Mouse (Mus musculus) liver, embryonic 16.5 days (tissue): ENCODE measurements around the gene Tbc1d22a. TPM values are rescaled to one million over a fixed set of nuclear protein-coding genes. Genes with fewer than 3 reads are reported as not detected.

Experiments used
- ATAC-seq: fragments of 200-750 bp; cut with Nextera tagmentation; 2 replicates; pipeline ENCODE4 v1.8.0; 2017; ENCODE audit warnings: low read depth, mild to moderate bottlenecking, moderate number of reproducible peaks, moderate library complexity
- H3K27ac ChIP-seq: fragments of 300-500 bp; sonication (generic); 2 replicates; pipeline ENCODE4 v1.5.1; 2014; ENCODE audit warnings: mild to moderate bottlenecking, low read length
- H3K27me3 ChIP-seq: fragments of 300-500 bp; sonication (generic); 2 replicates; pipeline ENCODE4 v1.6.1; 2014; ENCODE audit warnings: low read depth, low read length, mixed read lengths; ENCODE audit not compliant: control insufficient read depth, insufficient read depth
- H3K36me3 ChIP-seq: fragments of 300-500 bp; sonication (generic); 2 replicates; pipeline ENCODE4 v1.6.1; 2014; ENCODE audit warnings: mild to moderate bottlenecking; ENCODE audit not compliant: control insufficient read depth, insufficient read depth
- H3K4me1 ChIP-seq: fragments of 300-500 bp; sonication (generic); 2 replicates; pipeline ENCODE4 v1.6.1; 2014; ENCODE audit warnings: low read depth, low read length, mixed read lengths; ENCODE audit not compliant: control insufficient read depth
- H3K4me2 ChIP-seq: fragments of 300-500 bp; sonication (generic); 2 replicates; pipeline ENCODE4 v1.6.1; 2014; ENCODE audit warnings: low read depth, low read length, mixed read lengths
- H3K4me3 ChIP-seq: fragments of 300-500 bp; sonication (generic); 2 replicates; pipeline ENCODE4 v1.5.1; 2014; ENCODE audit warnings: low read depth, mild to moderate bottlenecking, low read length
- H3K9ac ChIP-seq: fragments of 300-500 bp; sonication (generic); 2 replicates; pipeline ENCODE4 v1.6.1; 2014; ENCODE audit warnings: low read depth, low read length
- H3K9me3 ChIP-seq: fragments of 300-500 bp; sonication (generic); replicated peaks from 2 replicates; pipeline ENCODE4 v1.6.1; 2016; ENCODE audit warnings: low read length; ENCODE audit not compliant: control insufficient read depth
- WGBS: fragments of 180-500 bp; shearing (Covaris S2); extraction: QIAGEN DNeasy Blood & Tissue Kit; methylation state at CpG from one replicate; pipeline ENCODE4 v1.1.7; 2014; ENCODE audit not compliant: insufficient replicate concordance; 5-methylcytosine and 5-hydroxymethylcytosine counted together
- polyA plus RNA-seq: library from polyadenylated mRNA; unstranded; fragments of >200 nt; fragmentation: Nextera tagmentation; extraction: Ambion mirVana; gene quantifications from 2 replicates; pipeline ENCODE4 v1.2.1, GENCODE M21; 2015

Tbc1d22a gene
- polyA plus RNA-seq, 1 experiment from 2014 or later = 8.1 TPM

GRCm38 (mm10) chr15:86335781-86336180 is 121.5 kb downstream of the Tbc1d22a start:
- no peak for ATAC-seq
- Histone ChIP-seq H3K27me3 (no peaks in the 10 kb centered on the region), H3K4me2 (no peak overlapping the region), H3K27ac (no peak overlapping the region), H3K9me3 (no peaks in the 10 kb centered on the region), H3K4me1 (no peaks in the 10 kb centered on the region), H3K36me3 (no peaks in the 10 kb centered on the region), H3K4me3 (no peak overlapping the region), H3K9ac (no peak overlapping the region)
- 71% methylated on average over 1 of the region's 1 CpGs for WGBS

DNA sequence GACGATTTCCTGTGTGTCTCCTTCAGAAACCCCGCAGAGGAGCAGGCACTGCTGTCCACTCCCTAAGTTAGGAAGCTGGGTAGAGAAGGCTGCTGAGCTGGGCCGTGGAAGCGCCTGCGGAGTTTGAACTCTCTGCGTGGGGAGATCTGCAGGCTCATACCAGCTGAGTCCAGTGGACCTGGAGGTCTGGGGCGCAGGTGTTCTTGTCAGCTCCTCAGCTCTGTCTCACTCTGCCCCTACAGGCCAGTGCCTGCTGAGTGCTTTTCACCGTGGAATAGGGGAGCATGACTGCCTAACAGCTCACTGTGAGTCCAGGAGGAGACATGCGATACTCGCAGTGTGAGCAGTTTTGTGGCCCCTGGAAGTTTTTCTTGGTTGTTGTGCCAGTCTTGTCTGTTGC is 123.5 kb downstream of the Tbc1d22a start:
- WGBS = 77% methylated on average over 10 of the region's 10 CpGs
- H3K9me3 ChIP-seq = no peaks in the 10 kb centered on the region
- H3K27me3 ChIP-seq = no peaks in the 10 kb centered on the region
- ATAC-seq = no peak
- H3K9ac ChIP-seq = no peak overlapping the region
- H3K4me1 ChIP-seq = no peaks in the 10 kb centered on the region
- H3K36me3 ChIP-seq = no peaks in the 10 kb centered on the region
- no peak overlapping the region for H3K4me3 ChIP-seq
- H3K4me2 ChIP-seq = no peak overlapping the region
- H3K27ac ChIP-seq = no peak overlapping the region

- Histone ChIP-seq H3K4me3 (no peak overlapping the region), H3K4me1 (no peaks in the 10 kb centered on the region), H3K27ac (no peak overlapping the region), H3K36me3 (no peaks in the 10 kb centered on the region), H3K9ac (no peak overlapping the region), H3K4me2 (no peak overlapping the region), H3K9me3 (no peaks in the 10 kb centered on the region), H3K27me3 (no peaks in the 10 kb centered on the region)
- WGBS = 77% methylated on average over 2 of the region's 2 CpGs
- ATAC-seq = no peak
Observed at GRCm38 (mm10) chr15:86339736-86340135, 125.5 kb downstream of the Tbc1d22a start.

DNA sequence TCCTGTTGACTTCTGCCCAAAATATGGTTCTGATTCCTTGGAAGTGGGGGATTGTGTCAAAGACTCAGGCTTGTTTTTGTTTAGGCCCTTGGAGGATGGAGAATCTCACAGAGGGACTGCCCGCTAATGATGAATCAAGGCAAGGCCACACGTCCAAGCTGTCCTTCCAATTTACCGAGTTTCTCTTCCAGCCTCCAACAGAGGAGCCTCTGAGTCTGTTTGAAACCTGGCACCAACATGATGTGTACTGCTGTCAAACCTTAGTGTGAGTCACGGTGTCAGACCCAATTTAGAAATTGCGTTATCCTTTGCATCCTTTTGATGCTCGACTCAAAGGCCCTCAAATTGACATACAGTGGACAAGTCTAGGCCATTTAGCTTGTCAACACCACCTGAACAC is 126.5 kb downstream of the Tbc1d22a start:
- H3K9ac ChIP-seq = no peak overlapping the region
- H3K36me3 ChIP-seq = no peaks in the 10 kb centered on the region
- H3K4me3 ChIP-seq = no peak overlapping the region
- ATAC-seq = no peak
- no peaks in the 10 kb centered on the region for H3K4me1 ChIP-seq
- 75% methylated on average over 6 of the region's 6 CpGs for WGBS
- no peak overlapping the region for H3K27ac ChIP-seq
- no peaks in the 10 kb centered on the region for H3K9me3 ChIP-seq
- no peak overlapping the region for H3K4me2 ChIP-seq
- no peaks in the 10 kb centered on the region for H3K27me3 ChIP-seq

- Histone ChIP-seq H3K4me3 (no peak overlapping the region), H3K27ac (no peak overlapping the region), H3K9ac (no peak overlapping the region), H3K27me3 (no peaks in the 10 kb centered on the region), H3K9me3 (no peaks in the 10 kb centered on the region), H3K4me1 (no peaks in the 10 kb centered on the region), H3K36me3 (no peaks in the 10 kb centered on the region), H3K4me2 (no peak overlapping the region)
- ATAC-seq = no peak
- WGBS = 67% methylated on average over 8 of the region's 8 CpGs
Observed at GRCm38 (mm10) chr15:86342637-86343375, 128.5 kb downstream of the Tbc1d22a start.

DNA sequence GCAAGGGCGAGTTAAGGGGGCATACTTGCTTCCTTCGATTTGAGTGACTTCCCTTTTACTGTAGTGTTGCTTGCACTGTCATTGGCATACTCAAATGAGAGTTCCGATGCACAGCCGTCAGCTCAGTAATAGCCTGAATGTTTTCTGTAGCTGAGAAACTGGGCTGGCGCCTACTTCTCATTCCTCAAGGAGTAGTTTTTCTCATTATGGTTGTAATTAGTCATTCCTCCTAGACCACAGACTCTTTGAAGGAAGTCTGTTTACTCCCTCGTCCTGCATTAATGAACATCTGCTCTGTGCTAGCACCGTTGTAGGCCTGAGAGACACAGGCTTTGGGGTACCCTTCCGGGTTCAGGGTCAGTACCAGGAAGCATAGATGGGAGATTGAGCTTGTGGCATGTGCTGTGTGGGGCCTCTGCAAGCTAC is 130.7 kb downstream of the Tbc1d22a start:
- Histone ChIP-seq H3K4me1 (no peaks in the 10 kb centered on the region), H3K27ac (no peak overlapping the region), H3K9ac (no peak overlapping the region), H3K4me3 (no peak overlapping the region), H3K9me3 (no peaks in the 10 kb centered on the region), H3K27me3 (no peaks in the 10 kb centered on the region), H3K4me2 (no peak overlapping the region), H3K36me3 (no peaks in the 10 kb centered on the region)
- no peak for ATAC-seq
- 39% methylated on average over 8 of the region's 8 CpGs for WGBS

- no peak overlapping the region for H3K4me3 ChIP-seq
- H3K4me1 ChIP-seq = no peaks in the 10 kb centered on the region
- H3K9me3 ChIP-seq = no peaks in the 10 kb centered on the region
- no peak overlapping the region for H3K4me2 ChIP-seq
- no peaks in the 10 kb centered on the region for H3K27me3 ChIP-seq
- no peaks in the 10 kb centered on the region for H3K36me3 ChIP-seq
- 45% methylated on average over 9 of the region's 9 CpGs for WGBS
- no peak overlapping the region for H3K27ac ChIP-seq
- H3K9ac ChIP-seq = no peak overlapping the region
- no peak for ATAC-seq
Observed at GRCm38 (mm10) chr15:86345907-86346306, 131.6 kb downstream of the Tbc1d22a start.

- ATAC-seq = no peak
- Histone ChIP-seq H3K9ac (no peak overlapping the region), H3K4me2 (no peak overlapping the region), H3K4me3 (no peak overlapping the region), H3K36me3 (no peaks in the 10 kb centered on the region), H3K27me3 (no peaks in the 10 kb centered on the region), H3K9me3 (no peaks in the 10 kb centered on the region), H3K4me1 (no peaks in the 10 kb centered on the region), H3K27ac (no peak overlapping the region)
- WGBS = 71% methylated on average over 3 of the region's 3 CpGs
Observed at GRCm38 (mm10) chr15:86346606-86347005, 132.3 kb downstream of the Tbc1d22a start.

GRCm38 (mm10) chr15:86354932-86355331 is 140.7 kb downstream of the Tbc1d22a start:
- no peak overlapping the region for H3K9ac ChIP-seq
- no peak overlapping the region for H3K4me2 ChIP-seq
- H3K27me3 ChIP-seq = no peaks in the 10 kb centered on the region
- no peaks in the 10 kb centered on the region for H3K4me1 ChIP-seq
- WGBS = 60% methylated on average over 2 of the region's 2 CpGs
- H3K36me3 ChIP-seq = no peaks in the 10 kb centered on the region
- no peak for ATAC-seq
- H3K27ac ChIP-seq = no peak overlapping the region
- no peaks in the 10 kb centered on the region for H3K9me3 ChIP-seq
- H3K4me3 ChIP-seq = no peak overlapping the region
